Mouse (Mus musculus) kidney, adult 2 months (tissue): ENCODE data around the gene Rpl23.

Source experiments
- CTCF ChIP-seq: fragments of 200-500 bp; conservative IDR thresholded peaks from 2 replicates; pipeline ENCODE4 v1.5.1; 2011; ENCODE audit warnings: low read depth, mild to moderate bottlenecking, control low read depth, low read length, moderate library complexity, mixed read lengths; ENCODE audit not compliant: insufficient read depth, insufficient read length
- POLR2A ChIP-seq: fragments of 200-500 bp; IDR thresholded peaks from one replicate; pipeline ENCODE4 v1.6.1; 2011; ENCODE audit warnings: low read depth, low read length, control low read depth

- TF ChIP-seq POLR2A (no peak), CTCF (no peak)
Measured at GRCm38 (mm10) chr11:97804841-97805661, 22.8 kb upstream of the Rpl23 start.
